Mouse (Mus musculus) urinary bladder, postnatal 0 days (tissue): ENCODE measurements around the gene Olfr1385. TPM values are rescaled to one million over a fixed set of nuclear protein-coding genes. Genes with fewer than 3 reads are reported as not detected.

Experiments used
- polyA plus RNA-seq: library from polyadenylated mRNA; unstranded; fragments of >200 nt; fragmentation: Nextera tagmentation; extraction: Ambion mirVana; gene quantifications from 2 replicates; pipeline ENCODE4 v1.2.1, GENCODE M21; 2015

Olfr1385 gene
- not detected in 2 replicates for polyA plus RNA-seq

GRCm38 (mm10) chr11:49488770-49489169, at the start of gene Olfr1385:
Gene Olfr1385 (plus strand): TSS chr11:49489070.

DNA sequence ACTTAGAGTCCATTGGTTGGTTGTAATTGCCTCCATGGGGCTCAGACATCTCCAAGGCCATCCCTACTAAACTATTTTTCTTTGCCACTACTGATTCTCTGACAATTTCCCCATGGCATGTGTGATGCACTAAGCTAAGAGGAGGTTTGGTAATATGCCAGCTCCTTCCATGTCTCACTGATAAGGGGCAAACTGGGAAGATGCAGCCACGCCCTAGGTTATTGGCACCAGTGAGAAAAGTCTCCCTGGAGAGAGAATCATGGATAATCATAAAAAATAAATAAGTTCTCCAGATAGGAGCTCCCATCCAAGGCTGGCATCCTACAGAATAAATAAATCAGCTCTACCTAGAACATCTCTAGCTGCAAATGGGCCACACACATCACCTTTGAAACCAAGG, 33.8 kb upstream of the Olfr1385 start, which contains the start of gene Olfr1387:
Olfr1387 (plus strand) TSS at position 301 of the 400 bp plus-strand sequence.

GRCm38 (mm10) chr11:49464746-49465145, 24.1 kb upstream of the Olfr1385 start, which contains the start of gene Olfr1386:
Gene Olfr1386 (plus strand): TSS chr11:49465046.

DNA sequence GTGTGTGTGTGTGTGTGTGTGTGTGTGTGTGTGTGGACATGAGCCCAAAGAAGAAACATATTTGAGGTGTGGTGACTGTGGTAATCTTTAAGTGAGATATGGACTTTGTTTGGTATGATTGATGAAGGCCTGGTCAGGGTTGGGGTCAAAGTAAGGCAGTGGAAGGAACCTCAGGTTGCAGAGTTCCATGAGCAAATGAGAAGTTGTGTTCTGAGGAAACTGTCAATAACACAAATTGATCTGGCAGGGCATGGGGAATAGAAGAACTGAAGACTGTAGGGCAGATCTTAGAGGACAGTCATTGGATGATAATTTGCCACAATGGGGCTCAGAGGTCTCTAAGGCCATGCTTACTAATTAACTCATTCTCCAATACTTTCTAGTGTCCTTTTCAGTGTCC, 30.5 kb downstream of the Olfr1385 start, which contains the start of gene Olfr1383:
Olfr1383 (plus strand) TSS at position 301 of the 400 bp plus-strand sequence.

DNA sequence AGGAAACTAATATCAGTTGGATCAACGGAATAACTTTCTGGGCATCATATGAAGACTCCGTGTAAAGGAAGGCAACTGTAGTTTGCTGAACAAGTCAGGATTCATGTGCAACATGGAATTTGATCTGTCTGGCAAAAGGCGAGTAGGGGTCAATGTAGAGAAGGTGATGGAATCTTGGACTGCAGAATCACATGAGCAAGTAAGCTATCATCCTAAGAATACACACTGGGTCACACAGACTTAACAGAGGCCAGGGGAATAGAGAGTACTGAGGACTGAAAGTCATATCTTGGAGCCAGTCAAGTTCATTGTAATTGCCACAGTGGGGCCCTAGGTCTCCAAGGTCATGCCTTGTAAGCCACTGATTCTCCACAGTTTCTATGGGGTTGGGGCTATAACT, 39.1 kb downstream of the Olfr1385 start, which contains the start of gene Olfr1382:
Olfr1382 (plus strand) TSS at position 301 of the 400 bp plus-strand sequence.

GRCm38 (mm10) chr11:49543149-49543548, 54.3 kb downstream of the Olfr1385 start, which contains the start of gene Olfr1381:
Gene Olfr1381 (plus strand): TSS chr11:49543449.

Other genes with a start within 250 kb of the Olfr1385 start
- 47.9 and 52.0 TPM in 2 replicates for gene Mgat1, start 244.9 kb upstream of the Olfr1385 start, polyA plus RNA-seq
- not detected in 2 replicates for gene Olfr1393, start 210.8 kb upstream of the Olfr1385 start, polyA plus RNA-seq
- not detected in 2 replicates for gene Olfr1392, start 203.8 kb upstream of the Olfr1385 start, polyA plus RNA-seq
- gene Olfr10, start 184.3 kb upstream of the Olfr1385 start, polyA plus RNA-seq: not detected in 2 replicates
- gene Olfr1391, start 166.3 kb upstream of the Olfr1385 start, polyA plus RNA-seq: not detected in 2 replicates
- not detected in 2 replicates for gene Olfr1390, start 153.9 kb upstream of the Olfr1385 start, polyA plus RNA-seq
- gene Olfr1389, start 66.0 kb upstream of the Olfr1385 start, polyA plus RNA-seq: not detected in 2 replicates
- not detected in 2 replicates for gene Olfr1388, start 52.4 kb upstream of the Olfr1385 start, polyA plus RNA-seq
- gene Olfr1387, start 33.7 kb upstream of the Olfr1385 start, polyA plus RNA-seq: not detected in 2 replicates
- gene Olfr1386, start 24.0 kb upstream of the Olfr1385 start, polyA plus RNA-seq: not detected in 2 replicates
- not detected in 2 replicates for gene Olfr1384, start 17.7 kb downstream of the Olfr1385 start, polyA plus RNA-seq
- gene Olfr1383, start 30.6 kb downstream of the Olfr1385 start, polyA plus RNA-seq: not detected in 2 replicates
- gene Olfr1382, start 39.2 kb downstream of the Olfr1385 start, polyA plus RNA-seq: not detected in 2 replicates
- not detected in 2 replicates for gene Olfr1381, start 54.4 kb downstream of the Olfr1385 start, polyA plus RNA-seq
- gene Olfr1380, start 67.8 kb downstream of the Olfr1385 start, polyA plus RNA-seq: not detected in 2 replicates
- gene Flt4, start 120.2 kb downstream of the Olfr1385 start, polyA plus RNA-seq: 1.0 and 1.1 TPM in 2 replicates
- gene Scgb3a1, start 174.5 kb downstream of the Olfr1385 start, polyA plus RNA-seq: 0.48 TPM in 1 of 2 replicates, not detected in the other
- gene Cnot6, start 223.7 kb downstream of the Olfr1385 start, polyA plus RNA-seq: 20.9 and 26.0 TPM in 2 replicates